Mouse (Mus musculus) layer of hippocampus, adult 8-10 months (tissue): ENCODE results near the gene Crybb2. TPM values are rescaled to one million over a fixed set of nuclear protein-coding genes. Genes with fewer than 3 reads are reported as not detected.
A peak's percentile ranks its signal among the peaks of the same experiment; 100 is the strongest.

Source experiments
- DNase-seq, 2 experiments: peaks; one replicate each; pipeline ENCODE4 v3.0.0; 2022; ENCODE audit warnings: low spot score in 2 of 2
- total RNA-seq, 4 experiments: library from RNA; stranded (reverse); gene quantifications; 2 replicates each; pipeline ENCODE4 v1.2.4; 2022

The Crybb2 gene
- total RNA-seq, 4 experiments from 2014 or later = not detected

- no peak for DNase-seq
These were observed 20.8 kb upstream of the Crybb2 start for GRCm38 (mm10) chr5:113090750-113091149.

GRCm38 (mm10) chr5:113090077-113090690 lies 20.3 kb upstream of the Crybb2 start:
- no peak for DNase-seq

- no peak for DNase-seq
These were observed 17.5 kb upstream of the Crybb2 start for GRCm38 (mm10) chr5:113087465-113087864.

- DNase-seq = no peak
These were observed 17.1 kb upstream of the Crybb2 start for GRCm38 (mm10) chr5:113086990-113087389.

GRCm38 (mm10) chr5:113086439-113086838 lies 16.5 kb upstream of the Crybb2 start:
- peak; percentile 64 to 74 for DNase-seq

- DNase-seq = no peak
These were observed 16.0 kb upstream of the Crybb2 start for GRCm38 (mm10) chr5:113085931-113086330.

GRCm38 (mm10) chr5:113084309-113084708 lies 14.4 kb upstream of the Crybb2 start:
- no peak for DNase-seq

GRCm38 (mm10) chr5:113082356-113083168 lies 12.6 kb upstream of the Crybb2 start:
- no peak for DNase-seq

- DNase-seq = no peak
These were observed 11.5 kb upstream of the Crybb2 start, which contains the start of gene Crybb3 for GRCm38 (mm10) chr5:113081439-113081838. TSS of gene Crybb3 (minus strand) at chr5:113081584.

- no peak for DNase-seq
These were observed 11.1 kb upstream of the Crybb2 start for GRCm38 (mm10) chr5:113081020-113081419.

- no peak for DNase-seq
These were observed 9.9 kb upstream of the Crybb2 start for GRCm38 (mm10) chr5:113079783-113080182.

GRCm38 (mm10) chr5:113078686-113079085 lies 8.8 kb upstream of the Crybb2 start:
- no peak for DNase-seq

GRCm38 (mm10) chr5:113054308-113054707 lies 15.6 kb downstream of the Crybb2 start:
- peak; percentile 66 to 87 for DNase-seq

GRCm38 (mm10) chr5:113050581-113051185 lies 19.2 kb downstream of the Crybb2 start:
- DNase-seq = no peak

- peak in 1 of 2 experiments; percentile 60 for DNase-seq
These were observed 20.0 kb downstream of the Crybb2 start for GRCm38 (mm10) chr5:113049876-113050275.

GRCm38 (mm10) chr5:113045511-113046273 lies 24.2 kb downstream of the Crybb2 start:
- peak in 1 of 2 experiments; percentile 34 for DNase-seq

- DNase-seq = peak; percentile 63 to 82
These were observed 26.4 kb downstream of the Crybb2 start for GRCm38 (mm10) chr5:113043531-113043930.

GRCm38 (mm10) chr5:113041567-113042071 lies 28.3 kb downstream of the Crybb2 start:
- peak; percentile 77 to 83 for DNase-seq

- DNase-seq = no peak
These were observed 29.1 kb downstream of the Crybb2 start for GRCm38 (mm10) chr5:113040776-113041175.

GRCm38 (mm10) chr5:113038601-113039000 lies 31.3 kb downstream of the Crybb2 start:
- no peak for DNase-seq
